Mouse (Mus musculus) liver, embryonic 11.5 days (tissue): ENCODE measurements around the gene Ifit1. TPM values are rescaled to one million over a fixed set of nuclear protein-coding genes. Genes with fewer than 3 reads are reported as not detected.
"Not testable (repeated sequence)": the region's sequence is repeated elsewhere in the genome, so short reads cannot be mapped to it uniquely, and the experiment has no call there.

Experiments used
- ATAC-seq: fragments of 200-750 bp; cut with Nextera tagmentation; replicated peaks from 2 replicates; pipeline ENCODE4 v1.8.0; 2017; ENCODE audit warnings: moderate number of reproducible peaks, mild to moderate bottlenecking, moderate TSS enrichment, moderate library complexity; ENCODE audit not compliant: low FRiP score
- DNase-seq: peaks from one replicate; pipeline ENCODE4 v3.0.0-alpha.2; 2017; ENCODE audit warnings: low spot score
- H3K27ac ChIP-seq: fragments of 300-500 bp; sonication (generic); 2 replicates; pipeline ENCODE4 v1.5.1; 2014; ENCODE audit warnings: mild to moderate bottlenecking, low read depth, low read length, control low read depth
- H3K27me3 ChIP-seq: fragments of 300-500 bp; sonication (generic); replicated peaks from 2 replicates; pipeline ENCODE4 v1.6.1; 2014; ENCODE audit warnings: low read length, mixed read lengths; ENCODE audit not compliant: control insufficient read depth, insufficient read depth
- H3K36me3 ChIP-seq: fragments of 300-500 bp; sonication (generic); 2 replicates; pipeline ENCODE4 v1.6.1; 2014; ENCODE audit warnings: mild to moderate bottlenecking, low read length, moderate library complexity, mixed read lengths; ENCODE audit not compliant: control insufficient read depth, insufficient read depth
- H3K4me1 ChIP-seq: fragments of 300-500 bp; sonication (generic); replicated peaks from 2 replicates; pipeline ENCODE4 v1.6.1; 2014; ENCODE audit warnings: low read length, mixed read lengths; ENCODE audit not compliant: control insufficient read depth, insufficient read depth
- H3K4me2 ChIP-seq: fragments of 300-500 bp; sonication (generic); 2 replicates; pipeline ENCODE4 v1.6.1; 2014; ENCODE audit warnings: mild to moderate bottlenecking, control low read depth, moderate library complexity
- H3K4me3 ChIP-seq: fragments of 300-500 bp; sonication (generic); 2 replicates; pipeline ENCODE4 v1.5.1; 2014; ENCODE audit warnings: low read depth, low read length, control low read depth
- H3K9ac ChIP-seq: fragments of 300-500 bp; sonication (generic); 2 replicates; pipeline ENCODE4 v1.6.1; 2014; ENCODE audit warnings: low read depth, low read length, control low read depth
- H3K9me3 ChIP-seq: fragments of 300-500 bp; sonication (generic); 2 replicates; pipeline ENCODE4 v1.6.1; 2016; ENCODE audit warnings: low read length, inconsistent platforms, mixed read lengths; ENCODE audit not compliant: control insufficient read depth
- WGBS: fragments of 180-500 bp; shearing (Covaris S2); extraction: QIAGEN DNeasy Blood & Tissue Kit; methylation state at CpG from one replicate; pipeline ENCODE4 v1.1.7; 2014; 5-methylcytosine and 5-hydroxymethylcytosine counted together
- polyA plus RNA-seq: library from polyadenylated mRNA; unstranded; fragments of >200 nt; fragmentation: Nextera tagmentation; extraction: Ambion mirVana; gene quantifications from 2 replicates; pipeline ENCODE4 v1.2.1, GENCODE M21; 2014

Gene Ifit1
- polyA plus RNA-seq: 0.13 and 0.14 TPM in 2 replicates

GRCm38 (mm10) chr19:34640623-34641022, at the start of gene Ifit1, which contains the start of gene Ifit1bl2:
Gene Ifit1 (plus strand): TSS chr19:34640871.
Gene Ifit1bl2 (minus strand): TSS chr19:34640743.
- Histone ChIP-seq H3K9ac (no peak within 1 kb of the TSS), H3K4me3 (no peak within 1 kb of the TSS), H3K4me1 (no peaks in the 10 kb centered on the region), H3K27me3 (no peaks in the 10 kb centered on the region), H3K36me3 (no peaks in the 10 kb centered on the region), H3K27ac (no peak within 1 kb of the TSS), H3K9me3 (no peaks in the 10 kb centered on the region), H3K4me2 (peak within 1 kb of the TSS; percentile 22)
- 31% methylated on average over 4 of the region's 4 CpGs for WGBS
- DNase-seq (no peak), ATAC-seq (no peak)

- H3K4me1 ChIP-seq: no peaks in the 10 kb centered on the region
- H3K9me3 ChIP-seq: no peaks in the 10 kb centered on the region
- H3K27ac ChIP-seq: no peak overlapping the region
- H3K27me3 ChIP-seq: no peaks in the 10 kb centered on the region
- WGBS: 82% methylated on average over 2 of the region's 2 CpGs
- H3K36me3 ChIP-seq: no peaks in the 10 kb centered on the region
- no peak overlapping the region for H3K4me3 ChIP-seq
- H3K4me2 ChIP-seq: no peak overlapping the region
- ATAC-seq (no peak), DNase-seq (no peak)
- H3K9ac ChIP-seq: no peak overlapping the region
Observed at GRCm38 (mm10) chr19:34593456-34593855, 47.2 kb upstream of the Ifit1 start.

- ATAC-seq, H3K9ac ChIP-seq, H3K4me2 ChIP-seq, H3K4me1 ChIP-seq, H3K36me3 ChIP-seq, H3K27me3 ChIP-seq, H3K27ac ChIP-seq, H3K4me3 ChIP-seq, H3K9me3 ChIP-seq, DNase-seq: not testable (repeated sequence)
- 69% methylated on average over 3 of the region's 3 CpGs for WGBS
Observed at GRCm38 (mm10) chr19:34594523-34594922, 46.1 kb upstream of the Ifit1 start.

GRCm38 (mm10) chr19:34596811-34597210, 43.9 kb upstream of the Ifit1 start:
- no peaks in the 10 kb centered on the region for H3K9me3 ChIP-seq

GRCm38 (mm10) chr19:34598341-34598740, 42.3 kb upstream of the Ifit1 start:
- DNase-seq (no peak), ATAC-seq (no peak)
- Histone ChIP-seq H3K27ac (no peak overlapping the region), H3K4me3 (no peak overlapping the region), H3K9me3 (no peaks in the 10 kb centered on the region), H3K4me1 (no peaks in the 10 kb centered on the region), H3K9ac (no peak overlapping the region), H3K27me3 (no peaks in the 10 kb centered on the region), H3K36me3 (no peaks in the 10 kb centered on the region), H3K4me2 (no peak overlapping the region)
- 75% methylated on average over 2 of the region's 2 CpGs for WGBS

More at GRCm38 (mm10) chr19:34596811-34597210, 43.9 kb upstream of the Ifit1 start:
- H3K27ac ChIP-seq: no peak overlapping the region
- DNase-seq (no peak), ATAC-seq (no peak)
- H3K4me3 ChIP-seq: no peak overlapping the region
- no peak overlapping the region for H3K9ac ChIP-seq
- no peaks in the 10 kb centered on the region for H3K4me1 ChIP-seq
- no peak overlapping the region for H3K4me2 ChIP-seq
- no peaks in the 10 kb centered on the region for H3K27me3 ChIP-seq
- no peaks in the 10 kb centered on the region for H3K36me3 ChIP-seq

- not testable (repeated sequence) for H3K9me3 ChIP-seq, H3K36me3 ChIP-seq, H3K4me3 ChIP-seq, DNase-seq, ATAC-seq, H3K9ac ChIP-seq, H3K27ac ChIP-seq, H3K27me3 ChIP-seq, H3K4me1 ChIP-seq, H3K4me2 ChIP-seq
Observed at GRCm38 (mm10) chr19:34599250-34599649, 41.4 kb upstream of the Ifit1 start.

GRCm38 (mm10) chr19:34601888-34602287, 38.8 kb upstream of the Ifit1 start, which contains the start of gene Ifit1bl1:
Gene Ifit1bl1 (minus strand): TSS chr19:34601956.
- H3K36me3 ChIP-seq, H3K4me2 ChIP-seq, ATAC-seq, DNase-seq, H3K27me3 ChIP-seq, H3K27ac ChIP-seq, H3K9ac ChIP-seq, H3K4me1 ChIP-seq, H3K9me3 ChIP-seq, H3K4me3 ChIP-seq: not testable (repeated sequence)
- WGBS: 35% methylated on average over 1 of the region's 1 CpGs

- Histone ChIP-seq H3K4me3 (no peak overlapping the region), H3K4me2 (no peak overlapping the region), H3K36me3 (no peaks in the 10 kb centered on the region), H3K27me3 (no peaks in the 10 kb centered on the region), H3K9me3 (no peaks in the 10 kb centered on the region), H3K4me1 (no peaks in the 10 kb centered on the region), H3K9ac (no peak overlapping the region), H3K27ac (no peak overlapping the region)
- WGBS: 82% methylated on average over 3 of the region's 3 CpGs
- DNase-seq: no peak
- no peak for ATAC-seq
Observed at GRCm38 (mm10) chr19:34605472-34605871, 35.2 kb upstream of the Ifit1 start.

- H3K36me3 ChIP-seq, H3K9ac ChIP-seq, H3K4me3 ChIP-seq, ATAC-seq, H3K27me3 ChIP-seq, H3K9me3 ChIP-seq, H3K4me2 ChIP-seq, H3K27ac ChIP-seq, H3K4me1 ChIP-seq, DNase-seq: not testable (repeated sequence)
- WGBS: 46% methylated on average over 4 of the region's 4 CpGs
Observed at GRCm38 (mm10) chr19:34607237-34608051, 33.2 kb upstream of the Ifit1 start, which contains the start of gene Ifit3b. Gene Ifit3b (plus strand): TSS chr19:34607970.
